Mouse (Mus musculus): ENCODE measurements around the gene Ovch2. TPM values are rescaled to one million over a fixed set of nuclear protein-coding genes. Genes with fewer than 3 reads are reported as not detected.

Gene Ovch2
- total and polyA plus RNA-seq, 2 experiments = not detected

- no peaks in the 10 kb centered on the region for H3K27me3 ChIP-seq (ENCODE audit: control insufficient read depth, insufficient read depth, low read length)
- H3K4me3 ChIP-seq (ENCODE audit: insufficient read depth, low read depth, low read length) = no peak overlapping the region
- no peaks in the 10 kb centered on the region for H3K79me2 ChIP-seq (ENCODE audit: control insufficient read depth, insufficient read depth, low read length)
- 72% methylated on average over 6 of the region's 6 CpGs for WGBS
- no peak overlapping the region for H3K27ac ChIP-seq (replicated peaks; ENCODE audit: insufficient read depth, low read depth, low read length)
- no peak for DNase-seq (ENCODE audit: extremely low read depth, low read depth, low spot score)
- H3K36me3 ChIP-seq (ENCODE audit: control insufficient read depth, insufficient read depth, low read length) = no peaks in the 10 kb centered on the region
- TF ChIP-seq POLR2A (IDR thresholded peaks at IDR 0.05; ENCODE audit: extremely low read depth, insufficient read depth, low read length) = no peak
- TF ChIP-seq CTCF (IDR thresholded peaks at IDR 0.05; ENCODE audit: low read depth, low read length) = no peak
- H3K4me1 ChIP-seq (ENCODE audit: control insufficient read depth, insufficient read depth, low read length) = no peaks in the 10 kb centered on the region
- no peak overlapping the region for H3K9ac ChIP-seq (ENCODE audit: low read depth, low read length)
Measured at GRCm38 (mm10) chr7:107770812-107771211, 30.2 kb downstream of the Ovch2 start.

- H3K27ac ChIP-seq (replicated peaks; ENCODE audit: insufficient read depth, low read depth, low read length) = no peak within 1 kb of the TSS
- 14% methylated on average over 23 of the region's 23 CpGs for WGBS
- no peak within 1 kb of the TSS for H3K4me3 ChIP-seq (ENCODE audit: insufficient read depth, low read depth, low read length)
- H3K36me3 ChIP-seq (ENCODE audit: control insufficient read depth, insufficient read depth, low read length) = no peaks in the 10 kb centered on the region
- TF ChIP-seq POLR2A (IDR thresholded peaks at IDR 0.05; ENCODE audit: extremely low read depth, insufficient read depth, low read length) = no peak
- TF ChIP-seq CTCF (IDR thresholded peaks at IDR 0.05; ENCODE audit: low read depth, low read length) = no peak
- H3K4me1 ChIP-seq (ENCODE audit: control insufficient read depth, insufficient read depth, low read length) = no peaks in the 10 kb centered on the region
- H3K9ac ChIP-seq (ENCODE audit: low read depth, low read length) = no peak within 1 kb of the TSS
- DNase-seq (ENCODE audit: extremely low read depth, low read depth, low spot score) = peak; percentile 21
- H3K79me2 ChIP-seq (ENCODE audit: control insufficient read depth, insufficient read depth, low read length) = no peaks in the 10 kb centered on the region
- H3K27me3 ChIP-seq (ENCODE audit: control insufficient read depth, insufficient read depth, low read length) = no peaks in the 10 kb centered on the region
Measured at GRCm38 (mm10) chr7:107757308-107758151, 43.5 kb downstream of the Ovch2 start, which contains the start of gene Cyb5r2. Gene Cyb5r2 (minus strand): TSS chr7:107758032.

- H3K27ac ChIP-seq (replicated peaks; ENCODE audit: insufficient read depth, low read depth, low read length) = no peak overlapping the region
- no peaks in the 10 kb centered on the region for H3K4me1 ChIP-seq (ENCODE audit: control insufficient read depth, insufficient read depth, low read length)
- H3K9ac ChIP-seq (ENCODE audit: low read depth, low read length) = no peak overlapping the region
- H3K36me3 ChIP-seq (ENCODE audit: control insufficient read depth, insufficient read depth, low read length) = no peaks in the 10 kb centered on the region
- no peak for DNase-seq (ENCODE audit: extremely low read depth, low read depth, low spot score)
- no peaks in the 10 kb centered on the region for H3K79me2 ChIP-seq (ENCODE audit: control insufficient read depth, insufficient read depth, low read length)
- no peak overlapping the region for H3K4me3 ChIP-seq (ENCODE audit: insufficient read depth, low read depth, low read length)
- TF ChIP-seq CTCF (IDR thresholded peaks at IDR 0.05; ENCODE audit: low read depth, low read length) = no peak
- no peak for TF ChIP-seq POLR2A (IDR thresholded peaks at IDR 0.05; ENCODE audit: extremely low read depth, insufficient read depth, low read length)
- H3K27me3 ChIP-seq (ENCODE audit: control insufficient read depth, insufficient read depth, low read length) = no peaks in the 10 kb centered on the region
- WGBS = 89% methylated on average over 2 of the region's 2 CpGs
Measured at GRCm38 (mm10) chr7:107756748-107757147, 44.3 kb downstream of the Ovch2 start.

- Histone ChIP-seq H3K79me2 (ENCODE audit: control insufficient read depth, insufficient read depth, low read length) (no peaks in the 10 kb centered on the region), H3K27me3 (ENCODE audit: control insufficient read depth, insufficient read depth, low read length) (no peaks in the 10 kb centered on the region), H3K27ac (replicated peaks; ENCODE audit: insufficient read depth, low read depth, low read length) (no peak overlapping the region), H3K9ac (ENCODE audit: low read depth, low read length) (no peak overlapping the region), H3K4me3 (ENCODE audit: insufficient read depth, low read depth, low read length) (no peak overlapping the region), H3K36me3 (ENCODE audit: control insufficient read depth, insufficient read depth, low read length) (no peaks in the 10 kb centered on the region), H3K4me1 (ENCODE audit: control insufficient read depth, insufficient read depth, low read length) (no peaks in the 10 kb centered on the region)
- 72% methylated on average over 3 of the region's 3 CpGs for WGBS
- TF ChIP-seq CTCF (IDR thresholded peaks at IDR 0.05; ENCODE audit: low read depth, low read length) (no peak), POLR2A (IDR thresholded peaks at IDR 0.05; ENCODE audit: extremely low read depth, insufficient read depth, low read length) (no peak)
- DNase-seq (ENCODE audit: extremely low read depth, low read depth, low spot score) = no peak
Measured at GRCm38 (mm10) chr7:107755905-107756304, 45.1 kb downstream of the Ovch2 start.

GRCm38 (mm10) chr7:107752031-107752520, 48.9 kb downstream of the Ovch2 start:
- H3K4me3 ChIP-seq (ENCODE audit: insufficient read depth, low read depth, low read length) = no peak overlapping the region
- DNase-seq (ENCODE audit: extremely low read depth, low read depth, low spot score) = no peak
- H3K27ac ChIP-seq (replicated peaks; ENCODE audit: insufficient read depth, low read depth, low read length) = no peak overlapping the region
- no peaks in the 10 kb centered on the region for H3K79me2 ChIP-seq (ENCODE audit: control insufficient read depth, insufficient read depth, low read length)
- H3K9ac ChIP-seq (ENCODE audit: low read depth, low read length) = no peak overlapping the region
- TF ChIP-seq CTCF (IDR thresholded peaks at IDR 0.05; ENCODE audit: low read depth, low read length) = no peak
- no peak for TF ChIP-seq POLR2A (IDR thresholded peaks at IDR 0.05; ENCODE audit: extremely low read depth, insufficient read depth, low read length)
- no peaks in the 10 kb centered on the region for H3K27me3 ChIP-seq (ENCODE audit: control insufficient read depth, insufficient read depth, low read length)
- WGBS = 85% methylated on average over 10 of the region's 10 CpGs
- H3K36me3 ChIP-seq (ENCODE audit: control insufficient read depth, insufficient read depth, low read length) = peaks cover 5% of the 10 kb centered on the region; the same call in 1 of the 2 replicates
- H3K4me1 ChIP-seq (ENCODE audit: control insufficient read depth, insufficient read depth, low read length) = no peaks in the 10 kb centered on the region

GRCm38 (mm10) chr7:107749721-107750120, 51.3 kb downstream of the Ovch2 start:
- no peak for DNase-seq (ENCODE audit: extremely low read depth, low read depth, low spot score)
- no peak overlapping the region for H3K9ac ChIP-seq (ENCODE audit: low read depth, low read length)
- no peaks in the 10 kb centered on the region for H3K79me2 ChIP-seq (ENCODE audit: control insufficient read depth, insufficient read depth, low read length)
- no peaks in the 10 kb centered on the region for H3K27me3 ChIP-seq (ENCODE audit: control insufficient read depth, insufficient read depth, low read length)
- H3K4me3 ChIP-seq (ENCODE audit: insufficient read depth, low read depth, low read length) = no peak overlapping the region
- WGBS = 90% methylated on average over 4 of the region's 4 CpGs
- H3K36me3 ChIP-seq (ENCODE audit: control insufficient read depth, insufficient read depth, low read length) = peaks cover 12% of the 10 kb centered on the region
- H3K27ac ChIP-seq (replicated peaks; ENCODE audit: insufficient read depth, low read depth, low read length) = no peak overlapping the region
- no peaks in the 10 kb centered on the region for H3K4me1 ChIP-seq (ENCODE audit: control insufficient read depth, insufficient read depth, low read length)
- TF ChIP-seq POLR2A (IDR thresholded peaks at IDR 0.05; ENCODE audit: extremely low read depth, insufficient read depth, low read length) = no peak
